Mouse (Mus musculus) layer of hippocampus, adult 11-12 months (tissue): ENCODE results near the gene 1700028P14Rik.
"Not testable (repeated sequence)": the region's sequence is repeated elsewhere in the genome, so short reads cannot be mapped to it uniquely, and the experiment has no call there.

ENCODE experiments used
- DNase-seq: peaks from one replicate; pipeline ENCODE4 v3.0.0; 2022; ENCODE audit warnings: low spot score

1700028P14Rik gene

DNA sequence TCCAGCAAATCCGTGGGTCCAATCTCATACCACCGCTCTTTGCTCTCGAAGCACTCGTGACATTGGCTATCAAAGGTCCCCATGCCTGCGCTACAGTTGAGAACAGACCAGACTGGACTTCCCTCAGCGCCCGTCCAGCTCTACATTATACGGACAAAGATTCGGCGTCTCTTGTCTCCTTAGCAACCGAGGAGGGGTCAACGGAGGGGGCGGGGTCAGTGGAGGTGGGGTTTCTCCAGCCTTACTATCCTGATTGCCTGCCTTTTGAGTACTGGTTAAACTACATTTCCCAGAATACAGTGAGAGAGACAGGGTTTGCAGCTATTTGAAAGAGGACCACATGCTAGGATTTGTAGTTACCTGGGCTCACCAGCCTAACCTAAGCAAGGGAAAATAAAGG, at the start of gene 1700028P14Rik:
1700028P14Rik (minus strand) TSS at position 169 of the 400 bp plus-strand sequence.
- peak; percentile 44 for DNase-seq

DNA sequence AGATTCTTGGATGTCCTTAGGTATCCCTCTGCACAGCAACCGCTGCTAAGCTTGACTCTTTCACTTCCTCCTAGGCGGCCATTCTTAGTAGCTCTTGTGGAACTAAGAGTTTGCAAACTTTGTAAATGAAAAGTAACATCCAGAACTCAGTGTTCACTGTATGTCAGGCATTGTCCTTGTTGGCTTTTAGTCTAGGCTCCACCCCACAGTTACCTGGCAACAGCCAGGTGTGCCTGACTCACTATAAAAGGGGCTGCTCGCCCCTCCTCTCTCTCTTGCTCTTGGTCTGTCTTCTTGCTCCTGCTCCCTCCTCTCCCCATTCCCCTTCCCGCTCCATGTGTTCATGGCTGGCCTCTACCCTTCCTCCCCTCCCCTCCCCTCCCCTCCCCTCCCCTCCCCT, 46.5 kb upstream of the 1700028P14Rik start:
- no peak for DNase-seq

DNA sequence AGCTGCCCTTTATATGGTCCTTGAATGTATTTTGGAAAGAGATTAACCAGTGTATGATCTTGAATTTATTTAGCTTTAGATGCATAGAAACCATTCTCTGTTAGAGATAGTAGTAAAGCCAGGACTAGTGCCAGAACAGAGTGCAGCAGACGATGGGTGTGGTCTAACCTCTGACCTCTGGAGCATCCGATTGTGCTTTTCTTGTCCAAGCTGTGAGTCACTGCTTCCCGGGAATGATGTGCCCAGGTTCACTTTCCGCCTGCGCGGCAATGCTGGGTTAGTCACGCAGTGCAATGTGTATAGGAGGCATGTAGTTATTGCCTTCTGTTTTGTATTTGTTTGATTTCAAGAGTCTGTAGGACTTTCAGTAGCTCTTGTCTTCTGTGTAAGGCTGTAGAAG, 45.8 kb upstream of the 1700028P14Rik start:
- no peak for DNase-seq

DNA sequence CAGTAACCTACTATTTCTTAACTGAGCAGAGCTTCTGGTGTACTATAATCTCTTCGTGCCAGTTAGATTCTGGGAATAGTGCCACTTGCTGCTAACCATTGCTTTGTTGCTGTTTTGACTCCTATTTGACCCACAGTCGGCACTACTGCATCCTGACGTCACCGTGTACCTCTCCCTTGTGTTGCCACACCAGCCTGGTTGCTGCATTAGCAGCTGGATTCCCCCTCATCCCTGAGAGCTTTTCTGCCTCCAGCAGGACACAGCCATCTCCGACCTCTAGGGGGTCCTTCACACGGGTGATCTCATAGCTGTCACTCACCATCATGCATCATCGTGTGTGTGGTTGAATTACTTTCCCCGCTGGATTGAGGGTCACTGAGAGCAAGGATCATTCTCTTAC, 45.2 kb upstream of the 1700028P14Rik start:
- no peak for DNase-seq

DNA sequence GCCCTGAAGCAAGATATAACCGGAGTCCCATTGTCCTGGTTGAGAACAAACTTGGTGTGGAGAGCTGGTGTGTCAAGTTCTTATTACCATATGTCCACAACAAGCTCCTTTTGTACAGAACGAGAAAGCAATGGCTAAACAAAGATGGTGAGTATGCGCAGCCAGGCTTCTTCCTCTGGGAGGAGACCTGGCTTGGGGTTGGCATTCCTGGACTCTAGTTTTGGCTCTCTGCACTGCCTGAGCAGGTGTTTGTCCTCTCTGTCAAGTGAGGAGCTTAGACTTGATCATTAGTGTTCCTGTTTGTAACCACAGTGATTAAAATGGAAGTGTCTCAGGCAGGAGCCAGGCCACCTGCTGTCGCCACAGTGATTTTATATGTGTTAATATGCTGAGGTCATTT, 41.7 kb upstream of the 1700028P14Rik start:
- DNase-seq = no peak

DNA sequence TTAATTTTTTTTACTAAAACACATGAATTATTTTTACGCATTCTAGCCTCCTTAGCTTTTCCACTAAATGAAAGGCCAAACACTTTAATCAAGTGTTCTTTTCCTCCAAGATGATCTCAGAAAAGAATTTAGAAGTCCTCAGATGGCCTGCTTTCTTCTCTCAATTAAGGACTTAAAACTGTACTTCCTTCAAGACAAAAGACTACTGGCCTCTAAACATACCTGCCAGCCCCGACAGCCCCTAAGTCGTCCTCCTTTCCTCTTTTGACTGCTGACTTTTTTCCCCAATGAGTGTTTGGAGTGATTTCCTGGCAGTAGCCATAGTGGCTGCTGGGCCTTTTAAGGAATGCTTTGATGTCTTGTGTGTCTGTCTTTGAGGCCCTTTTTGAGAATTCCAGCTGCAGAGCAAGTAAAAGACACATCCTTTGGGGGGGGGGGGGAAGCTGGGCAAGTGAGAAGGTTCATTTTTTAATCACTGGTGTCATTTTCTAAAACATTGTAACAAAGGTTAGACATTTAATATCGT, 35.9 kb upstream of the 1700028P14Rik start:
- no peak for DNase-seq

DNA sequence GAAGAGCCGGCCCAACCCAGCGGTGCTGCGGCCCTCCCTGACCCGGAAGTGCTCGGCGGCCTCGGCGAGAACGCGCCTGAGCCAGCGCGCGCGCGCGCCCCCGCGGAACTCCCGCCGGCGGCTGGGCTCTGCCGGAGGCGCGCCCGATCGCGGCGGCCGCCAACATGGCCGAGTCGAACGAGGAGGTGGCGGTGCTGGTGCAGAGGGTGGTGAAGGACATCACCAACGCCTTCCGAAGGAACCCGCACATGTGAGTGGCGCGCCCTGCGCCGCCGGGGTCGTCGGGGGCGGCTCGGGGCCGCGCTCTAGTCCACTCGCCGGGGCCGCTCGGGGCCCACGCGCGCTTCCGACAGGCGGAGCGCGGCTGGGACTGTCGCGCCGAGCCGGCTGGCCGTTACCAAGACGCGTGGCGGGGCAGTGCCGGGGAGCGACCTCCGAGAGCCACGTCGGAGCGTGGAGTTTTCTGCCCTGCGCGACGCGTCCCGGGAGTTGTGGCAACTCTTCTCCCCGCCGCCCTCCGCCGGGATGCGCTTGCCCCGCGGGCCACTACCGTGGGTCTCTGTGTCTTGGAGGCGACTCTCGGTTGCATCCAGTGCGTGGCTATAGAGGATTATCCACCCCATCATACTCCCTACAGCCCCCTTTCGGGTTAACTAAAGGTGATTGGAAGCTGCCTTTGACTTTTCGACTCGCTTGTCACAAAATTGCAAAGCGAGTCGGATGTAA, 34.8 kb upstream of the 1700028P14Rik start, which contains the start of gene Ptar1:
Ptar1 (plus strand) TSS at position 134 of the 726 bp plus-strand sequence.
- DNase-seq = peak; percentile 87

DNA sequence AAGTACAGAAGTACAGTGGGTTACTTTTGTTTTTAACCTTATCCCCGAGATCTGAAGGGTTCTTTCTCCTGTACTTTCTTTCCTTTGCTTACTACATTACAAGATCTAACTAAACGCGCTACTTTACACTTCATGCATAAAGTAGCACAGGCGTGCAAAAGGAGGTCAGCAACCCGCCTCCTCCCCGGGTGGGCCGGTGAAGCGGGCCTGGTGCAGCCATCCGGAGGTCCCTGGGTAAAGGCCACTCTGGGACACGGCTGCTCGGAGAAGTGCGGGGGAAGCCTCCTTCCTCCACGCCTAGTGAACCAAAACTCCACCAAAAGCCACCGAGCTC, 34.3 kb upstream of the 1700028P14Rik start:
- DNase-seq = no peak

DNA sequence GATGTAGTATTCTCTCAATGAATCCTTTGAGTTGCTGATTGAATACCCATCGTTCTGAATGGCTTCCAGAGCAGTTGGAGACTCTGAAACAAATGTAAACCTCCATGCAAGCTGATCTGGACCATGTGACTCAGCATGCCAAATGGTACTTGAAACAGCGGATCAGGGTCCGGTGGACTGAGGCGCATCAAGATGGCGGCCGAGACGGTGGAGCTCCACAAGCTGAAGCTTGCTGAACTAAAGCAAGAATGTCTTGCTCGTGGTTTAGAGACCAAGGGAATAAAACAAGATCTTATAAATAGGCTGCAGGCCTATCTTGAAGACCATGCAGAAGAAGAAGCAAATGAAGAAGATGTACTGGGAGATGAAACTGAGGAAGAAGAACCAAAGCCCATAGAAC, 23.0 kb upstream of the 1700028P14Rik start:
- not testable (repeated sequence) for DNase-seq

DNA sequence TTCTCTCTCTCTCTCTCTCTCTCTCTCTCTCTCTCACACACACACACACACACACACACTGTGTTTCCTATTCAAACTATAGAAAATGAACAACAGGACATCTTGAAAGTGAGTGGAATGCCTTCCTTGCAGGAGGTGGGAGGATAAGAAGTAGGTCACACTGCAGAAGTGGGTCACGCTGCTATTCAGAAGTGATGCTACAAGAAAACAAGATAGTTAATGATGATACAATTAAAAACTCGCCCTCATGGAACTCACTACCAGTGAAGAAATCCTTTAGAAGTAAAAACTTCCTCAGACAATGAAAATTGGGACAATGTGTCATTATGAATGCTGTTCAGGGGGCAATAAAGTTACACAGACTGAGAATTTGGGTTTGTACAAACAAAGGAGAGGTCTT, 20.4 kb upstream of the 1700028P14Rik start:
- no peak for DNase-seq

DNA sequence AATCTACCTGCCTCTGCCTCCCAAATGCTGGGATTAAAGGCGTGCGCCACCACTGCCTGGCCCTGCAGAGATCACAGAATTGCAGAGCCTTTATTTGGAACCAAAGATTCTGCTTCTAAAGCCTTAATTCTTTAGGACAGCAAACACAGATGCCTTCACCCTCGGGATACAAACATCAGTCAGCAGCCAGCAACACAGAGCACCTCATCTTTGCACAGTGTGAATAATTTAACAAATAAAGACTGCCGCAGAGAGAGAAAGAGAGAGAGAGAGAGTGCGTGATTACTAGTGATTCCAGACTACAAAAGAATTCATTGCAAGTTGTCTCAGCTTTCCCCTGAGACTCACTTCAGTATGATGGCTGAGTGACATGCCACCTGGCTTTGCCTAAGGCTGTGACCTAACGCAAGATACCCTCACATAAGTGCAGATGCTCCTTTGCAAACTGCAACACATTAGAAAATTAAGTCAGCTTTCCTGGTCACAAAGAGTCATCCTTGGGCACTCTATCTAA, 15.6 kb upstream of the 1700028P14Rik start:
- DNase-seq = no peak

DNA sequence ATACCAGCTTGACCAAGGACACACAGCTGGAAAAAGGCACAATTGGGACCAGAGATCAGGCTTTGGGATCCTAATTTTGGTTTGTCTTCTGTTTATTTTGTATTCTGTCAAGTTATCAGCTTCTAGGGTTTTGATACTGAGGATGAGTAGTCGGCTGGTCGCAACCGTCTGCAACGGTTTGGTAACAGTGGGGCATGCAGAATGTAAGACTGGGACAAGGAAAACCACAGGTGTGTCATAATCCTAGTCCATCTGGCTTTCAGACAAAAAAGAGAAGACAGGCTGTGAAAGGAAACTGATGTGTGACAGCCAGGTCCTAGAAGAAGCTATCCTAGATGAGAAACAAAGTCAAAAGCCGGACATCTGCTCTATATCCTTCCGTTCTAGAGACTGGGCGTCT, 11.5 kb upstream of the 1700028P14Rik start:
- DNase-seq = no peak

DNA sequence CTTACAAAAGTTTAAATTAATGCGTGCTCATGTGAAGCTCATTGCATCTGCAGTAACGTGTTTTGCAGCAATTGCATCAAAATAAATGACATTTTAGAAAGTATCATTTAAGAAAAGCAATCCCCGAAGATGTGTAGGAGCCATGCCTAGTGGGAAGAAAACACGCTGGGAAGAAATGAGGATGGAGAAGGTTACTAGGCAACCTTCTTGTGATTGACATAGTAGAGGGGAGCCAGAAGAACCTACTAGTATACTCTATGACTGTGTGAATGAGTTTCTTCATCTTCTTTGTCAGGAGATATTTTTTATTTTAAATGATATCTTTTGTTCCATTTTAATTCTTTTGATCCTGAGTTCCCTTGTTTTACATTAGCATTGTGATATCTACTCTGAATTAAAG, 5.7 kb upstream of the 1700028P14Rik start:
- no peak for DNase-seq

DNA sequence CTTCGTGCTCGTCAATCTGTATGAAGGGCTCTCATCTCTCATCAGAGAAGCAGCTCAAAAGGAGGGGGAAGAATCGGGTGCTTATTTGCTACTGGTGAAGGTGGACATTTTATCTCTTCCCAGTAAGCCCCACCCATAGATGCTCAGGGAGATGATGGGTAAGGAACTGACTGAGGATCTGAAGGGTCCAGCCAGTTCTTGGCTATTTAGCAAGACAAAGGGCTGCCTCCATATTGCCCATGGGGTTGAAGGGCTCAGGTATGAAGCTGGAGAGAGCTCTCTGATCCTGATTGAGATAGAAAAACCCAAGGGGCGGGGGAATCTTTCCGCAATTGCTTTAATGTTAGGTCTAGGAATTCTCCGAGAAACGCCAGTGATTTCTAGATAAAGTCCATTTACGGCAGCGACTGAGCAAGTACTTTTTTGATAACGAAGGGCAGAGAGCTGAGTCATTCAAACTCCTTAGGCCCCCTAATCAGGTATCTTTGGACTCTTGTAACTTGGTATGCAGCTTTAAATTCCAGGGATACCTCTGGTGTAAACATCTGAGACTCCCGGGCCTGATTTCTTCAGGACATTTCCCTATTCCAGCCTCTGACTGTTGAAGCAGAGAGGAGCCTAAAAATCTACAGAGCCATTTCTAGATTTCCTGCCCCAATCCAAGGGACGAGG, 4.8 kb upstream of the 1700028P14Rik start:
- no peak for DNase-seq

DNA sequence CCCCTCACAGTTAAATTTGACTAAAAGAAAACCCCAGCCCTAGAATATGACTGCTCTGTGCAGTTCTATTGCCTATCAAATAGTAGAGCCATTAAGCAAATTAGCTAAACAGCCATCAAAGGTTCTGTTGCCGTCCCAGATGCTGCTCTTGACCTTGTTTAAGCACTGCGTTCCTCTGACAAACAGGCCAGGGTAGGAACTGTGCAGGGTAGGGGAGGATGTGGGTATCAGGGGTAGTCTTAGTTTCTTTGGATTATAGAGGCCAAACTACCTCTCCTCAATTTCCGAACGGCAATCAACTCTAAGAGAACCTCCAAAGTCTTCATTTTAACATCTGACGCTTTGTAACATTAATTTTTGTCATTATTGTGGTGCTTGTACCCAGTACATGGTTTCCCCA, 542 bp upstream of the 1700028P14Rik start:
- no peak for DNase-seq

DNA sequence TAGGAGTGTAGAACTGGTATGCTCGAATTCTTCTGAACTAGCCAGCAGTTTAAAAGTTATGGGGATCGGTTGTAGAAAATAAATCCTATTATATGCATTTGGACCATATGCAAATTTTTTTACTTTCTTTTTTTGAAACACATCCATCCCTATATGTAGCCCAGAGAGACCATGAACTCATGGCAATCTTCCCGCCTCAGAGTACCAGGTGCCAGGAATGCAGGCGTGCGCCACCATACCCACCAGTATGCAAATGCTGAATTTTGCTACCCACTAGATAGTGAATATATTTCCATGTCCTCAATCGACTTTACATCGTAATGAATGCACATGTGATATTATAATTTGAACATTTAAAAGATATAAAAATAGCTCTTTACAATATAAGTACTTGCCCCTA, 5.3 kb downstream of the 1700028P14Rik start:
- no peak for DNase-seq

DNA sequence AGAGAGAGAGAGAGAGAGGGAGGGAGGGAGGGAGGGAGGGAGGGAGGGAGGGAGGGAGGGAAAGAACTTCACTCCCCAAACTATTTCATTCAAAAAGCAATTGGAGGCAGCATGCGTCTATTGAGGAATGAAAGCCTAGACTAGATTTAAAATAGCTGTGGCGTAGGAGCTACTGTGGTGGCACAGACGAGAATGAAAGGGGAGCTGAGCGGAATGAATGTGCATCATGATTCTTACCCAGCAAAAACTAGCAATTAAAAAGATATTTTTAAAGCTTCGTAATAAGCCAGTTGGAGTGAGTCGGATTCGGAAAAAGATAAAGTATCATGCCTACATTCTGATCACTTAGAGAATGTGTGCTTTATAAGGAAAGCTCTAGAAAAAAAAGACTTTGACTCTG, 7.3 kb downstream of the 1700028P14Rik start:
- peak; percentile 18 for DNase-seq

DNA sequence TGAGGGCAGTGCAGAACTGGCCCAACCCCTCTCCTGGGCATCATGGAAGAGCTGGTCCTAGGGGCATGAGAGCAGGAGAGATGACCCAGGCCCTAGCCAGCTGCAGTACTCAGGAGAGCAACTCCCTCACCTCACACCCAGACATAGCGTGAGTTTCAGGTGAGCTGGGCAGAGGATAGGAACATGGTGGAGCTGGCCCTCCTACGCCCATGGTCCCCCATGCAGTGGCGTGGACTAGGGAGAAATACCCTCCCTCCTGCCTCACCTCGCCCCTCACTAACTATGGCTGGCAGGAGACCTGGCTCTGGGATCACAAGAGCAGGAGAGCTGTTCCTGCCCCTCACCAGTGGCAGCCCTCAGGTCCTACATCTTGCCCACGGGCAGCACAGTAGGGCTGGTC, 8.8 kb downstream of the 1700028P14Rik start:
- no peak for DNase-seq

DNA sequence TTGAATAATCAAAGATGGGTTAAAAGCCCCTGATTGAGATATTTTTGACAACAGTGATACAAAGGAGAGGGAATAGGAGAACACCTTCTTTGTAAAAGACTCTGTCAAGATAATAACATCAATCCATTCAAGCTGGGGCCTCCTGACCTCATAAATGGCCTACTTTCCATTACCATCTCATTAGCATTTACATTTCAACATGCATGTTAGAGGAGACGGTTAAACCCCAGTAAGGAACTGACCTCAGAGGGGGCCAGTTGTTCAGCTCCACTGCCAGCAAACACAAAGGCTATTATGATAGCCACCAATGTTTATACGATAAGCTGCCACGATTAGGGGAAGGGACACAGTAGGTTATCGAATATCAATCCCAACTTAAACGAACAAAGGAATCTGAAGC, 15.8 kb downstream of the 1700028P14Rik start:
- DNase-seq = no peak

DNA sequence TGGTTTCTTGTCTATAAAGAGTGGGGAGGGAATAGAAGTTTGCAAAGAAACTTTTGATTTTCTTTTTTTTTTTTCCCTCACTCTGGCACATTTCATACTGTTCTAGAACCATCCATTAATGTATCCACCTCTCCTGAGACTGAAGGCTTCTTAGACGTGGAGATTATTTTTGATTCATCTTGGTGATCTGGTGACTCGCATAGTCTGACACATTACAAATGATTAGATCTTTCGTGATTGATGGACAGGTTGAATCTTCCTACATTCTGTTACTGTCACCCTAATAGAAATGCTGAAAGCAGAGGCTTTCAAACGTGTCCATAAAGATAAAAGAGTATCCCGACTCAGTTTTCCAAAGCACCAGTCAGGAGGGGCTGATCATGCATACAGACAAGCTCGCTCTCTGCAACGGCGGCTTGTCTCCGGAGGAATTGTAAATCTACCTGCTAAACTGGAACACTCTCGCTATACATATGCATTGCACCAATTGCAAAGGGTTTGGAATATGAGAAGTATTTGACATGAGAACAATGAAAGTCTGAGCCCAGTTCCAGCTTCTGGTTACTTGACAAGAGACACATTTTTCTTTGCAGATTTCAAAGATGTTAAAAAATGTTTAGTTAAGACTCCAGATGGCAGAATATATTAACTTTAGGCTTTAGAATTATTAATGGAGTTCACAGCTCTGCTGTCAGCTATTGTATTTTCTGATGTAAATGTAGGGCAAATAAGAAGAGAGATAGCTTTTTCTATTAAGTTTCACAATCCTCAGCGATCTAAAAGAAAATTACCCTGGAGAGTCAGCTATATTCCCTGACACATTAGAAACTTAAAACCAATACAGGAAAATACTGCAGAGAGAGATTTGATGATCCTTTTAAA, 20.8 kb downstream of the 1700028P14Rik start:
- no peak for DNase-seq

DNA sequence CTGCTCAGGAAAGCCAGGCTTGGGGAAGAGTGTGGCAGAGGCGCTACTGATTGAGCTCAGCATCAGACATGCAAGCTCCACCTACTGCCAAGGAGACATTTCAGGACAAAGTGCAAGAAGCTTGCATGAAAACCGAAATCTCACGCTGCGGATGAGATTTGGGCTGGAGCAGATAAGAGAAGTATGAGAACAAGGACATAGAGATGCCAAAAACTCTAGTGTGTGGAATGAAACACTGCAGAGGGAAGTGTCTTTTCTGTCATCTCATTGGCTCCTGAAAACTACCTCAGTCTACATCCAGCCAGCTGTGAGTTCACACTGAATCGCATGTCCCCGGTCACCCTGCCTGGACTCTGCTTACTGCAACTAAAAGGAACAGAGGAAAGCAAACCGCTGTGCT, 38.3 kb downstream of the 1700028P14Rik start:
- no peak for DNase-seq

DNA sequence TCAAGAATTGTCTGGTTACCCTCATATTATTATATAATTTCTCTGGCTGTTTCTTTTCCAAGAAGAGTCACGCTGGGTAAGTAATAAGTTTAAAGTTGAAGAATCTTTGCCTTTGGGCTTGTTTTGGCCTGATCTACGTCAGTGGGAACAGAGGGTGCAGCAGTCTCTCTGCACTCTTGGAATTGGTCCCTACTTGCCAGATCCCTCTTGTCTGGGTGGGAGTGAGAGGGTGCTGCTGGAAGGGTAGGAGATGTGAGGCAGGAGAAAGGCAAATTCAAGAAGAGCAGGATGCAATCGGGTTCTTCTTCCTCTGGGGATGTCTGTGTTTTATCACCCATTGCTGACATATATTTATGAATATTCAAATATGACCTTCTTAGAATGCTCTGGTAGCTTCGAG, 42.9 kb downstream of the 1700028P14Rik start:
- no peak for DNase-seq
